Mouse (Mus musculus) bone marrow macrophage, adult 2 months (primary cell): ENCODE results near the gene Rex1bd. TPM values are rescaled to one million over a fixed set of nuclear protein-coding genes. Genes with fewer than 3 reads are reported as not detected.

Source experiments
- H3K27ac ChIP-seq: 2 replicates; pipeline ENCODE4 v1.5.1; 2012; ENCODE audit warnings: low read depth, low read length; ENCODE audit not compliant: insufficient read depth
- H3K4me1 ChIP-seq: 2 replicates; pipeline ENCODE4 v1.6.1; 2012; ENCODE audit warnings: low read length; ENCODE audit not compliant: control insufficient read depth, insufficient read depth
- H3K4me3 ChIP-seq: 2 replicates; pipeline ENCODE4 v1.5.1; 2012; ENCODE audit warnings: mild to moderate bottlenecking, low read length, moderate library complexity; ENCODE audit not compliant: insufficient read depth
- CTCF ChIP-seq: IDR thresholded peaks from 2 replicates; pipeline ENCODE4 v1.5.1; 2012; ENCODE audit warnings: low read depth, mild to moderate bottlenecking, low read length, moderate library complexity
- POLR2A ChIP-seq: IDR thresholded peaks from 2 replicates; pipeline ENCODE4 v1.6.1; 2012; ENCODE audit warnings: mild to moderate bottlenecking, low read depth, low read length, borderline replicate concordance
- polyA plus RNA-seq: library from polyadenylated mRNA; stranded (reverse); fragments of >200 nt; gene quantifications from 2 replicates; pipeline ENCODE4 v1.2.4, GENCODE M21; 2012; ENCODE audit not compliant: missing spikeins, insufficient read depth, insufficient read length

The Rex1bd gene
- polyA plus RNA-seq, 1 experiment = 80.7 TPM

DNA sequence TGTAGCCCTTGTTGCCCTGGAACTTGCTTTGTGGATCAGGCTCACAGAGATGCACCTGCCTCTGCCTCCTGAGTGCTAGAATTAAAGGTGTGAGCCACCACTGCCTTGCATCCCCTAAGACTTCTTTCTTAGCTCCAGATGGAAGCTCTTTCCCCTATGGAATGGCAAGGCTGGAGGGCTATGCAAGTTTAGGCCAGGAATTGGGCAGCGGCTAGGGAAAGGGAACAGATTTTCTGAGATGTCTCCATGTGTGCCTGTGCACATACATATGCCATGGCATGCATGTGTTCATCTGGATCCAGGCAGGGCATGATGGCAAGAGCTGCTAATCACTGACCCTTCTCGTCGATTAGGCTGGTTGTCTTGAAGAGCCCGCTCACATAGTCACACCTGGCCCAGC is 40.9 kb downstream of the Rex1bd start:
- TF ChIP-seq POLR2A (no peak), CTCF (no peak)
- no peak overlapping the region for H3K4me3 ChIP-seq
- no peak overlapping the region for H3K27ac ChIP-seq
- peaks cover 3% of the 10 kb centered on the region; the same call in 1 of the 2 replicates for H3K4me1 ChIP-seq

DNA sequence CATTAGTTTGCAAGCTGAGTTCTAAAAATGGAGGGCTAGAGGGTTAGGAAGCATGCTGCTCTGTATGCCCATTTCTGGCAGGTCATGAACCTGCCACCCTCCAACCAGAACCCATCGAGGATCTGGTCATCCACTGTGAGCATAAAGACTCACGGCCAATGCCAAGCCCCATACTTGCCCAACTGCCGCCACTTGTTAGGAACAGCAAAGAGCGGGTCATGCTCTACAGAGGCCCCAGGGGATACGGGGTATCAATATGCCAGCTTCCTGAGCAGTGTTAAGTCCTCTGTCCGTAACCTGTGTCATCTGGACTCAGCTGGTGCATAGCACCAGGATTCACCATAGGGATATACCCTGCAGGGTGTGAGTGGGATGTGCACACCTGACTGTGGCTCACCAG is 42.4 kb downstream of the Rex1bd start:
- no peak overlapping the region for H3K27ac ChIP-seq
- no peak for TF ChIP-seq POLR2A
- no peak for TF ChIP-seq CTCF
- H3K4me1 ChIP-seq = peaks cover 3% of the 10 kb centered on the region; the same call in 1 of the 2 replicates
- no peak overlapping the region for H3K4me3 ChIP-seq

DNA sequence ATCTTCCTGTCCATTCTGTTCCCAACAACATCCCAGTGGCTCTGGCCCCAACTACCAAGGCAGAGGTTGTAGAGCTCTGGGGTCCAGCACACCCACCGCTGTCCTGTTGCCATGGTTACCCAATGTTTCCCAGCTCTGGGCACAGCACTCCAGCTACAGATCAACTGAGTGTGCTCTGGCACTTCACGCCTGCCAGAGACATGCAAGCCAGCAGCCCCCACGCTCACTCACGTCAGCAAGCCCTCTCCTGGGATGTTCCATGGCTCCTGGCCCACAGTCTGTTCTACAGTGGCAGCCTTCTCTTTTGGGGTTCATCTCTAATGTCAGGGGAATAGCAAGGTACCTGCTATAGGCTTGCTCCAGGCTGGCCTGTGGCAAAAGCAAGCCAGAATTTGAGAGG is 43.2 kb downstream of the Rex1bd start:
- no peak overlapping the region for H3K4me3 ChIP-seq
- no peak overlapping the region for H3K27ac ChIP-seq
- TF ChIP-seq CTCF = no peak
- no peak for TF ChIP-seq POLR2A
- peaks cover 3% of the 10 kb centered on the region; the same call in 1 of the 2 replicates for H3K4me1 ChIP-seq

- H3K4me3 ChIP-seq = no peak overlapping the region
- H3K4me1 ChIP-seq = peaks cover 3% of the 10 kb centered on the region; the same call in 1 of the 2 replicates
- no peak overlapping the region for H3K27ac ChIP-seq
- no peak for TF ChIP-seq CTCF
- no peak for TF ChIP-seq POLR2A
Measured at GRCm38 (mm10) chr8:70462516-70462813, 44.1 kb downstream of the Rex1bd start.

DNA sequence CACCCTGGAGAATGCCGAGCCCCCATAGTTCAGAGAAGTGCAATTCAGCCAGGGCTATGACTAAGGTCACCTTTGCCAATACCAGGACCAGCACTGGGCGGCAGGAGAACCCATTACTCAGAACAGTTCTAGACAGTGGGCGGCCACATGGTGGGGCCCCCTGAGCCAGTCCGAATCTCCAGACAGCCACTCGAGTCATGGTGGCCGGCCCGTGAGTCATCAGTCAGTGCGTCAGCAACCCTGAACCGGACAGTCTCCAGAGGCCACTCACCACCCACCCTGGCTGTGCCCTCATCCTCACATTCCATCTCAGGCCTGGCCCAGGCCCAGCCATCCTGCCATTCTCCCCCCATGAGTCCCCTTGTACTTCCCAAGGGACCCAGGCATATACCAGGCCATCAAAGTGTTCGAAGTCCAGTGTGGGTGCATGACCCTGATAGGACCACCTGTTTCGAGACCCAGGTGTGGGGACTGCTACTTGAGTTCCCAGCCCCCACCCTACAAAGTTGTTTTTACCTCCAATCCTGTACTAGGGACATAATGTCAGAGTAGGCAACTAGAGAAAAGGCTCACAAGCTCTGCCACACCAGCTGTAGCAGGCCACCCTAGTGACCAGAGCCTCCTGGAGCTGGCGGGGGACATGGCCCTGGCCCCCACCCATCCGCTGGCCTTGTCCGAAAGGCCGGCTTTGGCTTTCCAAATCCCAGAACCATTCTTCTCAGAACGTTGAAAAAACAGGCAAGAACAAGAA is 44.6 kb downstream of the Rex1bd start:
- TF ChIP-seq CTCF = no peak
- no peak for TF ChIP-seq POLR2A
- Histone ChIP-seq H3K27ac (no peak overlapping the region), H3K4me3 (no peak overlapping the region), H3K4me1 (peaks cover 3% of the 10 kb centered on the region; the same call in 1 of the 2 replicates)

GRCm38 (mm10) chr8:70460606-70461005 is 45.9 kb downstream of the Rex1bd start:
- Histone ChIP-seq H3K4me3 (no peak overlapping the region), H3K27ac (no peak overlapping the region), H3K4me1 (peaks cover 3% of the 10 kb centered on the region; the same call in 1 of the 2 replicates)
- TF ChIP-seq POLR2A (no peak), CTCF (no peak)

DNA sequence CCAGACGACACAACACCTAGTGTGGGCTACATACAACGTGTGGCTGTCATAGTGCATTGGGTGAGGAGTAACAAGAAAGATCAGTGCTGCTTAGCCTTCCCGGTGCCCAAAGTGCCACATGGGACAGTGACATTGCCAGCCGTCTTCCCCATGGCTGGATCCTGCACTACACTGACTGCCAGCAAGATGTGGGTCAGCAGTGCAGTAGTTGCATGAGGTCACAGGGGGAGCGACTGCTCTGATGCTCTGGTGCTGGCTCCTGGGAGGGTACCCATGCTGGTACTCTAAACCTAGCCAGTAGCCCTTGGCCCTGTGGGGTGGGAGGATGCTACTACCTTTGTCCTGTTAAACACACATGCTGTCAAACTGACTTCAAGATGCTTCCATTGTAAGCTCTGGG is 46.4 kb downstream of the Rex1bd start:
- no peak overlapping the region for H3K4me3 ChIP-seq
- peaks cover 3% of the 10 kb centered on the region; the same call in 1 of the 2 replicates for H3K4me1 ChIP-seq
- TF ChIP-seq POLR2A = no peak
- no peak for TF ChIP-seq CTCF
- no peak overlapping the region for H3K27ac ChIP-seq

GRCm38 (mm10) chr8:70459636-70460035 is 46.9 kb downstream of the Rex1bd start:
- Histone ChIP-seq H3K27ac (no peak overlapping the region), H3K4me1 (peaks cover 3% of the 10 kb centered on the region; the same call in 1 of the 2 replicates), H3K4me3 (no peak overlapping the region)
- TF ChIP-seq POLR2A (no peak), CTCF (no peak)

DNA sequence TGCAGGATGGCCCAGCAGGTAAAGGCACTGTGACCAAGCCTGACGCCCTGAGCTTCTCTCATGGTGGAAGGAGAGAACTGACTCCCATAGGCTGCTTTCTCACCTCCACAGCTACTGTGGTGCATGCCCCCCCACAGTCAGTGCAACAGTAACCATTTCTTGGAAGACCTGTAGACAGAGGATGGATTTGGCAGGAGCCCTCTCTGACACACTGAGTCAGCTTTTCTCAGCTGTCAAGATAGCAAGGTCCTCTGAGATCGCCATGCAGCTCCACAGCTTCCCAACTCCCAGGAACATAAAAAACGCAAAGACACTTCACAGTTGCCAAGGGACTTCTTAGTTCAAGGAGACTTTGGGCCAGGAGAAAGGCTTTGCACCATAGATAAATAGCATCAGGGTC is 48.1 kb downstream of the Rex1bd start:
- H3K4me3 ChIP-seq = no peak overlapping the region
- peaks cover 3% of the 10 kb centered on the region; the same call in 1 of the 2 replicates for H3K4me1 ChIP-seq
- TF ChIP-seq CTCF = no peak
- no peak for TF ChIP-seq POLR2A
- H3K27ac ChIP-seq = no peak overlapping the region

GRCm38 (mm10) chr8:70457882-70458281 is 48.7 kb downstream of the Rex1bd start:
- Histone ChIP-seq H3K27ac (no peak overlapping the region), H3K4me3 (no peak overlapping the region), H3K4me1 (peaks cover 3% of the 10 kb centered on the region; the same call in 1 of the 2 replicates)
- TF ChIP-seq POLR2A = no peak
- TF ChIP-seq CTCF = no peak
